Mouse (Mus musculus) heart, adult 8-10 months (tissue): ENCODE measurements at regions not wholly inside any gene's neighbourhood (a gene's known extent, or its start where the extent isn't known, plus 50 kb on each side); places are given as distances from the start of the nearest gene placed in this dataset.

Experiments used
- DNase-seq: peaks from one replicate; pipeline ENCODE4 v3.0.0; 2022; ENCODE audit warnings: low spot score

DNA sequence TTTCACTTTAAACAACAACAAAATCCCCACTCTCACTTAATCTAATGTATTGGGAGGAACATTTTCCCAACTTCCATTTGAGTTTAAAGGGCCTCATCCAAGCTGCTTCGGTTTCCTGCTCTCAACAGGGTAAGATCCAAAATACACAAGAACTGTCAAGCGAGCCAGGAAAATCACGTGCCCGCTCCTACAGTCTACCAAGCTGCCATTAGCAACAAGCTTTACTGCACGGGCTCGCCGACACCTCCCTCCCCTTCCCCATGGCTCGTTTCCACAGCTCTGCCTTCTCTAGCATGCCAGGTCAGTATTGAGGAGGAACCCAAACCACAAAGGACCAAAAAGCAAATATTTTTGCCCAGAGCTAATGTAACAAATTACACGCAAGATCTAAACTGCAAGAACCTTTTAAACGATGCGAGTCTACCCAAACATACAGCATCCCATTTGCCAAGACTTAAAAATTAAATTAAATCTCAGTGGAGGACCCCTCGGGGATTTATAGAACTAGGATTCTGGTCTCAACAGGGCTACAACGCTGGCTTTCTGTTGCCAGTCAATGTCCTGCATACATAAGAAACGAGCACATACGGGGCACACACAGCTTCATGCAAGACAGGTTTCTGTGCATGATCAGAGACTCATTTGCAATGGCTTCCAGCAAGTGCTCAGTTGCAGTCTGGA, 435.4 kb upstream of the Jarid2 start:
- DNase-seq, result peak; percentile 76

DNA sequence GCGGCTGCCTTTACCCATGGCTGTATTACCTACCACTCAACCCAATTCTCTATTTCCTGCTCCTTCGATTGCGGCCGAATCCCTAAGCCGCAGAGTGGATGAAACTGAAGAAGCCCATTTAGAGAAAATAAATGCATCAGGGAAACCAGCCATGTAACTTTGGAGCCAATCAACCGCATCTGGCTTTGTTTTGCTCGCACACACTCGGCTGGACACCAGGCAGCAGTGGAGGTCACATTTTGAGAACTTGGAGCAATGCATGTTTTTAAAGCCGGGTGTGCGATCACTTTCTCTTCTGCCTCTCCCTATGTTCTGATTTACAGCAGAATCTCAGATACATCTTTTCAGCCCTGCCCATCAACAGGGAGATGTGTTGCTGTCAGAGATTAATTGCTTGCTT, 433.7 kb upstream of the Jarid2 start:
- DNase-seq, result no peak

GRCm38 (mm10) chr13:44300611-44301010, 428.7 kb upstream of the Jarid2 start:
- no peak for DNase-seq

DNA sequence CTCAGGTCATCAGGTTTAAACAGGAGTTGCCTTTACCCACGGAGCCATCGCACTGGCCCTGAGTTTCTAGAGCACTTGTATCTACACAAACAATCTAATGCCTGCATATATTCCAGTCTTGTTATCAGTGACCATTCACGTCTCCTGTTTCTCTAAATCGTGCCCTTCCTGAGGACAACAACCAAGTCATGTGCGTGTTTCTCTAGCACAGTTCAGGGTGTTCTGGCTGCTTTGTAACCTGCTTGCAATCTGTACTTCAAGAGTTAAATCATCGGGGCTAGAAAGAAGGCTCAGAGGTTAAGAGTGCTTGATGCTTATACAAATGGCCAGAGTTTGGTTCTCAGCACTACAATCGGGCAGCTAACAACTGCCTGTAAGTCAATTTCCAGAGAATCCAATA, 428.1 kb upstream of the Jarid2 start:
- DNase-seq, result no peak

- DNase-seq, result peak; percentile 83
Observed at GRCm38 (mm10) chr13:44301936-44302335, 427.3 kb upstream of the Jarid2 start.

- DNase-seq, result no peak
Observed at GRCm38 (mm10) chr13:44305134-44305991, 423.9 kb upstream of the Jarid2 start.

DNA sequence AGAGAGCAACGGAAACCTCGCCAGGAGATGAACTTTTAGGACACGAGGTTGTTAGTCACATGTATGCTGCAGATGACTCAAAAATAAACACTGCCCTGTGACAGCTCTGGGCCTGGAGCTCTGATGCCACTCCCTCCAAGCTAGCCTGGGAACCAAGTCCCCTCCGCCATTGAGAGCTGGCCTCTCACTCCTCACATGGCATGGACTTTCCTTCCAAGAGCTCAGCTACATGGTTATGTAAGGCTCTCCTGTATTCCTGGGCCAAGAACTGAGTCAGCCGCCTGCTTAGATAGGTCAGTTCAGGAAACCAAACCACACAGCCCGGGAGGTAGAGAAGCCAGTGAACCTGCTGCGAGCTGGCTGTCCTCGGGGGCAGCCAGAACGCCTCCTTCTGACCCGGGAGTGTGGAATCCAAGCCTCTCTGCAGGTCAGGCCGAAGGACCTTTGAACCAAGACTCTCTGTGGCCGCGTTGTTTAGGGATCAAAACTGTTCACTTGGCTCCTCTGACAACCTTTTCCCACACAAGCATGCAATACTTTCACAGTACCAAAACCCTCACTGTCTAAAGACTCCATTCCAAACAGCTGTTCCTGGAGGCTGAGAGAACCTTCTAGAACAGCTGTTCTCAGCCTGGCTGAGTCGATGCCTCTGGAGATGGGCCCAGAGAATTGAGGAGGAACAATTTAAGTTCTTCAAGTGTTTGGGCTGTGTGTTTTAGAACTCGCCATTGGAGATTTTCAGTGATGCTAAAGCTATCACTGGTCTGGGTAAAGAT, 422.8 kb upstream of the Jarid2 start:
- peak; percentile 87 for DNase-seq

DNA sequence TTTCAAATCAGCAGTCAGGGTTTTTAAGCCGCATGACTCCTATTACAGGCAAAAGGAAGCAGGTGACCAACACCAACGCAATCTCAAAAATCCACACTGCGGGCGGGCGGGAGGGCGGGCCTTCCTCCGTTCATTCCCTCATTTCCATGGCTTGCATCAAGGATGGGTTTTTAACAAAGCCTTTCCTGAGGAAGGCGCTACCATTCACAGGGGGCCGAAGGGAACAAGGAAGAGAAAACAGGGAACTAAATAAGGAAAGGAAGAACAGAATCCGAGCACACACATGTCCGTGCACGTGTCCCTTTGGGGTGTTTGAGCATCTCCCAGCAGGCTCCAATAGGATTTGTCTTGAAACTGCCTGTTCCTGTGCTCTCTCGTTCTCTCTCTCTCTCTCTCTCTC, 421.0 kb upstream of the Jarid2 start:
- DNase-seq, result no peak

GRCm38 (mm10) chr13:44312237-44312636, 417.0 kb upstream of the Jarid2 start:
- DNase-seq, result no peak

- no peak for DNase-seq
Observed at GRCm38 (mm10) chr13:44316747-44317446, 412.4 kb upstream of the Jarid2 start.

- no peak for DNase-seq
Observed at GRCm38 (mm10) chr13:44317596-44317995, 411.7 kb upstream of the Jarid2 start.

DNA sequence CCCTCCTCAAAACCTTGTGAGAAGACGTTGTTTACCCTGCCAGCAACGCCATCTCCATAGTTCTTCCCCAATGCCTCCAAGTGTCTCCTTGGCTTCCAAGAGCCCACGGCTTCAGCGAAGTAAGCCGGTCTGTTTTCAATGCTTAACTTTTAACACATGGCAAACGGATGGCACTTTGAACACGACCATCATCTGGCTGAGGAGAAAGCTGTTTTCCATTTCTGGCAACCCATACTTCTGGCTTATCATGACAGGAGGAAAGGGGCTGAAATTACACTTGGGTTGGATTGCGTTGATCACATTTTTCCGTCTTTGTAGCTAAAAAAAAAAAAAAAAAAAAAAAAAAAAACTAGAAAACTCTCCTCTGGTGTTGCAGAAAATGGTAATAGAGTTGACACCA, 410.2 kb upstream of the Jarid2 start:
- no peak for DNase-seq

GRCm38 (mm10) chr13:44319511-44319910, 409.8 kb upstream of the Jarid2 start:
- DNase-seq, result no peak

- DNase-seq, result no peak
Observed at GRCm38 (mm10) chr13:44320311-44320710, 409.0 kb upstream of the Jarid2 start.

- no peak for DNase-seq
Observed at GRCm38 (mm10) chr13:44321009-44321596, 408.2 kb upstream of the Jarid2 start.

GRCm38 (mm10) chr13:44328416-44328815, 400.9 kb upstream of the Jarid2 start:
- no peak for DNase-seq

DNA sequence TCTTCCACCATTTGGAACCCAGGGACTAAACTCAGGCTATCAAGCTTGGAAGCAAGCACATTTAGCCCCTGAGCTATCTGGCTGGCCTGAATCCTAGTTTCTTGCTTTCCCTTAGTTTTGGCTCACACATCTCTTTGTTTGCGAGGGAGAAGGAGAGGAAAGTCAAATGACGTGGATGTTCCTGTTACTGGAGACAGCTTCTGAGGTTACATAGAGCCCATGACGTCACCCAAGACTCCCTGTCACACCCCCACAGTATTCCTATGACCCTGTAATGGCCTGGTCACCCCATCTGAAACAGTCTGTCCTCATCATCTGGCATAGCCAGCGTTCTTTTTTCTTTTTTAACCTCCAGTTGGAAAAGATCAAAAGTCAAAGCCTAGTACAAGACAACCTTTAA, 400.1 kb upstream of the Jarid2 start:
- peak; percentile 57 for DNase-seq

- peak; percentile 57 for DNase-seq
Observed at GRCm38 (mm10) chr13:44329701-44330100, 399.6 kb upstream of the Jarid2 start.

DNA sequence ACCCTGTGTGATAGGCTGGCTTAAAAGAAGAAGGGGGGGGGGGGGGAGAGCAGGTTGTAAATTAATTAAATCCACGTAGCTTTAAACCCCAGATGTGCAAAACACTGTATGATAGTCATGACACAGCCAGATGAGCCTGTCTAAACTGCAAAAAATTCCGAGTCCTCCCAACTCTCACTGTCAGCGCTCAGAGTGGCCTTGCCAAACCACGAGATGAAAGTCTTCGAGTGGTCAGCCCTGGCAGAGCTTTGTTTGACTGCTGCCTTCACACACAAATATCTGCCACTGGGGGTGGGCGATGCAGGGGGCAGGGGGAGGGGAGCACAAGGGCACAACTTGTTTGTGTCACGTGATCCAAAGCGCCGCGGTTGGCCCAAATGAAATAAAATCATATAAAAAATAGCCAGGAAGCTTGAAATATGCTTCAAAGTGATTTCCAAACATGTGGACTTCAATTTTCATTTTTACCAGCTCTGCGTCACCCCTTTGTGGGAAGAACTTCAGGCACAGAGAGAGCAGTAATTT, 396.5 kb upstream of the Jarid2 start:
- DNase-seq, result no peak

GRCm38 (mm10) chr13:44339061-44339741, 390.1 kb upstream of the Jarid2 start:
- DNase-seq, result no peak
